Mouse (Mus musculus): Measurements from ENCODE around the gene Srr.

Srr gene

GRCm38 (mm10) chr11:74925577-74926387, at the start of gene Srr, which contains the start of gene Smg6:
Gene Srr (minus strand): TSS chr11:74925948.
Gene Smg6 (plus strand): TSS chr11:74925823.
- peak; percentile 98 for DNase-seq (ENCODE audit: low read depth, low spot score)

- no peak for DNase-seq (ENCODE audit: low read depth, low spot score)
Observed at GRCm38 (mm10) chr11:74974615-74975014, 48.9 kb upstream of the Srr start.

- DNase-seq (ENCODE audit: low read depth, low spot score), result peak; percentile 45
Observed at GRCm38 (mm10) chr11:74973290-74974157, 47.8 kb upstream of the Srr start.

GRCm38 (mm10) chr11:74965516-74965915, 39.8 kb upstream of the Srr start:
- no peak for DNase-seq (ENCODE audit: low read depth, low spot score)

GRCm38 (mm10) chr11:74962846-74963407, 37.2 kb upstream of the Srr start:
- no peak for DNase-seq (ENCODE audit: low read depth, low spot score)

- no peak for DNase-seq (ENCODE audit: low read depth, low spot score)
Observed at GRCm38 (mm10) chr11:74961953-74962352, 36.2 kb upstream of the Srr start.

- peak; percentile 64 for DNase-seq (ENCODE audit: low read depth, low spot score)
Observed at GRCm38 (mm10) chr11:74960031-74960551, 34.3 kb upstream of the Srr start.

GRCm38 (mm10) chr11:74959501-74959900, 33.8 kb upstream of the Srr start:
- peak; percentile 13 for DNase-seq (ENCODE audit: low read depth, low spot score)

GRCm38 (mm10) chr11:74957600-74957999, 31.9 kb upstream of the Srr start:
- DNase-seq (ENCODE audit: low read depth, low spot score), result no peak

GRCm38 (mm10) chr11:74956006-74956405, 30.3 kb upstream of the Srr start:
- DNase-seq (ENCODE audit: low read depth, low spot score), result no peak

GRCm38 (mm10) chr11:74954901-74955300, 29.2 kb upstream of the Srr start:
- peak; percentile 18 for DNase-seq (ENCODE audit: low read depth, low spot score)

GRCm38 (mm10) chr11:74946348-74946747, 20.6 kb upstream of the Srr start:
- DNase-seq (ENCODE audit: low read depth, low spot score), result peak; percentile 69

GRCm38 (mm10) chr11:74930391-74930790, 4.6 kb upstream of the Srr start:
- no peak for DNase-seq (ENCODE audit: low read depth, low spot score)

- no peak for DNase-seq (ENCODE audit: low read depth, low spot score)
Observed at GRCm38 (mm10) chr11:74929111-74929510, 3.4 kb upstream of the Srr start.

- DNase-seq (ENCODE audit: low read depth, low spot score), result no peak
Observed at GRCm38 (mm10) chr11:74927236-74927725, 1.5 kb upstream of the Srr start.

GRCm38 (mm10) chr11:74926388-74927005, 749 bp upstream of the Srr start:
- peak; percentile 71 for DNase-seq (ENCODE audit: low read depth, low spot score)

- DNase-seq (ENCODE audit: low read depth, low spot score), result peak; percentile 63
Observed at GRCm38 (mm10) chr11:74924149-74924548, 1.6 kb downstream of the Srr start.

GRCm38 (mm10) chr11:74919249-74919648, 6.5 kb downstream of the Srr start:
- no peak for DNase-seq (ENCODE audit: low read depth, low spot score)

GRCm38 (mm10) chr11:74912492-74912891, 13.3 kb downstream of the Srr start:
- no peak for DNase-seq (ENCODE audit: low read depth, low spot score)

GRCm38 (mm10) chr11:74909978-74910377, 15.8 kb downstream of the Srr start:
- no peak for DNase-seq (ENCODE audit: low read depth, low spot score)

Data from CD4-positive, CD25-positive, alpha-beta regulatory T cell, adult 2 months (primary cell).